Mouse (Mus musculus) bone marrow, adult 2 months (tissue): ENCODE measurements around the gene Slc26a3.

Source experiments
- CTCF ChIP-seq: fragments of 200-500 bp; IDR thresholded peaks from 2 replicates; pipeline ENCODE4 v1.5.1; 2011; ENCODE audit warnings: low read length, control low read depth; ENCODE audit not compliant: control insufficient read depth, insufficient read depth
- POLR2A ChIP-seq: fragments of 200-500 bp; IDR thresholded peaks from 2 replicates; pipeline ENCODE4 v1.6.1; 2011; ENCODE audit warnings: low read depth, mild to moderate bottlenecking, control low read depth, low read length, borderline replicate concordance; ENCODE audit not compliant: control insufficient read depth

- TF ChIP-seq POLR2A: no peak
- no peak for TF ChIP-seq CTCF
Measured at GRCm38 (mm10) chr12:31382451-31382850, 8.2 kb upstream of the Slc26a3 start.
